Mouse (Mus musculus): ENCODE measurements around the gene Mrtfa.

DNA sequence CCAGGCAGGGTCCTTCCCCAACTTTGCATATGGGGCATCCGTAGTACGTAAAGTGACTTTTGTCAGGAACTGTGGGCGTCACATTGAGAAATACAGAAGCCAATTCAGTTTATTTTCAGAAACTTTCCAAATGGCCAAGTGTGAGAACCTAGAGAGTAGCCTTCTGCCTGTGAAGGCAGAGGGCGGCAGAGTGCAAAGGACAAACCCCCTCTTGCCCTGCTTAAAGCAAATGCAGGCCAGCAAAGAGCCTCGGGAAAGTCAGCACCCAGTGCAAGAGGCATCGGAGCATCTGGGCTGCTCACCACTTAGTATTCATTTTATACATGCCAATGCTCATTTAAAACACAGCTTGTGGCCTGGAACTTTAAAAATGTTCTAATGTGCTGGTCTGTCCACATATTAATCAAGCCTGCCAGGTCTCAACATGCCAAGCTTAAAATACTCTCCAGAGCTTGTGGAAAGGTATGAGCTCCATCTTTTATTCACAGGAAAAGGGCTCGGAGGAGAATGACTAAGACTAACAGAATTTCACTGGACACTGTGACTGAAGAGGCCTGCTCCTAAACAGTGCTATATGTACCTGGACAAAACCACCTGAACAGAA lies 31.9 kb downstream of the Mrtfa start:
- no peak for TF ChIP-seq POLR2A (IDR thresholded peaks at IDR 0.05; ENCODE audit: low read depth, low read length)
- 0 out of 2 replicates have a peak, but pooled peaks have one; percentile 9 for TF ChIP-seq CTCF (IDR thresholded peaks at IDR 0.05; ENCODE audit: borderline replicate concordance, insufficient read depth, low read length)

Measured in embryonic fibroblast, embryonic 13.5 days (primary cell).